15 mouse cellular contexts compared by ENCODE assay signal in genomic region chr10:78630194-78630593, GRCm38 (mm10). TPM values are rescaled to one million over a fixed set of nuclear protein-coding genes. Genes with fewer than 3 reads are reported as not detected.
A peak's percentile ranks its signal among the peaks of the same experiment; 100 is the strongest.
DNase-seq lines count a peak whose midpoint lies in the region.
"Had no signal": no experiment of that assay in that cellular context is flagged by ENCODE, and none has a peak within 500 bp of the region (broad histone marks: within the 10 kb centered on the region; RNA-seq: fewer than 3 reads in every experiment).

No protein-coding gene starts in this region.

- intact Hi-C loops in left cerebral cortex, postnatal 4 days (cut with DNase I): loop anchor here (5.0 kb wide), 1 partner anchor 487 kb away; no protein-coding TSS in a partner anchor
- intact Hi-C loops in heart, postnatal 10 days (cut with DNase I): no loop called here

- peak; percentile 2 for DNase-seq in adrenal gland, postnatal 25 days
- no peak for DNase-seq in adrenal gland, postnatal 10 days
- DNase-seq in left cerebral cortex, postnatal 4 days: peak; percentile 62
- DNase-seq in left cerebral cortex, adult 8-10 months (ENCODE audit: low spot score in 2 of 2): no peak
- DNase-seq in cerebellum, postnatal 36 days: peak; percentile 62 to 68
- DNase-seq in right cerebral cortex, postnatal 36 days (ENCODE audit: low spot score in 2 of 2): peak; percentile 2 to 3
- no peak for DNase-seq in kidney, postnatal 14 days
- no peak for DNase-seq in heart, postnatal 10 days
- DNase-seq: adrenal gland, adult 8-10 months; heart, adult 2 months; liver, embryonic 13.5 days; lung, postnatal 36 days; thymus, adult 2 months had no signal

RNA-seq across cellular contexts. Expression of gene Olfr1357, which starts 12.3 kb away (rescaled TPM):
- not detected in 2 replicates for total RNA-seq in adrenal gland, postnatal 25 days (2021)
- total RNA-seq in adrenal gland, postnatal 10 days (2021): not detected
- not detected for total RNA-seq in left cerebral cortex, postnatal 4 days (2021)
- not detected for total RNA-seq in left cerebral cortex, adult 8-10 months (2022)
- total RNA-seq in heart, postnatal 10 days (2021): not detected
- total RNA-seq: adrenal gland, adult 8-10 months; heart, adult 2 months; heart, postnatal 25 days; layer of hippocampus, postnatal 25 days had no signal

RNA-seq across cellular contexts. Expression of gene Syde1, which starts 38.4 kb away (rescaled TPM):
- total RNA-seq in adrenal gland, postnatal 25 days (2021): 42.4 and 46.9 TPM in 2 replicates
- 10 to 100 TPM; 27.3 to 29.2 TPM for total RNA-seq in adrenal gland, postnatal 10 days (2021)
- total RNA-seq in left cerebral cortex, postnatal 4 days (2021): 1 to 10 TPM; 4.1 to 4.7 TPM
- 10 to 100 TPM in 1 of 4 experiments, 1 to 10 TPM in 3; 9.0 to 10.4 (median 9.3) TPM for total RNA-seq in left cerebral cortex, adult 8-10 months (2022)
- total RNA-seq in heart, postnatal 10 days (2021): 10 to 100 TPM; 17.7 to 18.6 TPM

RNA-seq across cellular contexts. Expression of gene Ilvbl, which starts 56.0 kb away (rescaled TPM):
- 50.5 and 51.8 TPM in 2 replicates for total RNA-seq in adrenal gland, postnatal 25 days (2021)
- total RNA-seq in adrenal gland, postnatal 10 days (2021): 10 to 100 TPM; 54.0 to 55.1 TPM
- 10 to 100 TPM; 30.0 to 39.9 TPM for total RNA-seq in left cerebral cortex, postnatal 4 days (2021)
- 10 to 100 TPM; 30.3 to 49.3 (median 39.8) TPM for total RNA-seq in left cerebral cortex, adult 8-10 months (2022)
- 10 to 100 TPM; 50.4 to 53.2 TPM for total RNA-seq in heart, postnatal 10 days (2021)

Comparison
In these comparisons a context has a peak if more than half of its experiments do, and no peak if none do; other contexts are left out.
1. DNase-seq: peak in adrenal gland, postnatal 25 days (single experiment), left cerebral cortex, postnatal 4 days (single experiment), cerebellum, postnatal 36 days (2 of 2) and right cerebral cortex, postnatal 36 days (2 of 2); none in adrenal gland, postnatal 10 days (single experiment), left cerebral cortex, adult 8-10 months (0 of 2), kidney, postnatal 14 days (single experiment) and heart, postnatal 10 days (0 of 2).